Mouse (Mus musculus): ENCODE results near the gene Agtr1a. TPM values are rescaled to one million over a fixed set of nuclear protein-coding genes. Genes with fewer than 3 reads are reported as not detected.

Agtr1a gene
- total and polyA plus RNA-seq, 2 experiments from 2014 or later = 0.94 to 1.8 TPM

GRCm38 (mm10) chr13:30394123-30394522 is 57.9 kb downstream of the Agtr1a start:
- H3K36me3 ChIP-seq (ENCODE audit: insufficient read depth) = no peaks in the 10 kb centered on the region
- ATAC-seq = no peak

GRCm38 (mm10) chr13:30396431-30396830 is 60.2 kb downstream of the Agtr1a start:
- DNase-seq = no peak
- no peak overlapping the region for H3K4me2 ChIP-seq (ENCODE audit: low read depth)
- H3K36me3 ChIP-seq (ENCODE audit: insufficient read depth) = no peaks in the 10 kb centered on the region
- no peak for ATAC-seq
- no peak overlapping the region for H3K27ac ChIP-seq (ENCODE audit: low read depth, low read length)
- WGBS = 85% methylated on average over 3 of the region's 3 CpGs
- H3K4me1 ChIP-seq (ENCODE audit: insufficient read depth) = no peaks in the 10 kb centered on the region
- no peak overlapping the region for H3K9ac ChIP-seq
- H3K9me3 ChIP-seq (ENCODE audit: low read length) = no peaks in the 10 kb centered on the region
- TF ChIP-seq CTCF (IDR thresholded peaks at IDR 0.05; ENCODE audit: low read depth) = no peak
- H3K27me3 ChIP-seq (ENCODE audit: insufficient read depth, low read length) = no peaks in the 10 kb centered on the region
- no peak overlapping the region for H3K4me3 ChIP-seq (ENCODE audit: low read depth, low read length)

More at GRCm38 (mm10) chr13:30394123-30394522, 57.9 kb downstream of the Agtr1a start:
- no peak overlapping the region for H3K9ac ChIP-seq
- H3K4me3 ChIP-seq (ENCODE audit: low read depth, low read length) = no peak overlapping the region
- no peaks in the 10 kb centered on the region for H3K27me3 ChIP-seq (ENCODE audit: insufficient read depth, low read length)
- DNase-seq = no peak
- no peaks in the 10 kb centered on the region for H3K4me1 ChIP-seq (ENCODE audit: insufficient read depth)
- no peak for TF ChIP-seq CTCF (IDR thresholded peaks at IDR 0.05; ENCODE audit: low read depth)
- no peak overlapping the region for H3K27ac ChIP-seq (ENCODE audit: low read depth, low read length)
- no peak overlapping the region for H3K4me2 ChIP-seq (ENCODE audit: low read depth)
- no peaks in the 10 kb centered on the region for H3K9me3 ChIP-seq (ENCODE audit: low read length)

DNA sequence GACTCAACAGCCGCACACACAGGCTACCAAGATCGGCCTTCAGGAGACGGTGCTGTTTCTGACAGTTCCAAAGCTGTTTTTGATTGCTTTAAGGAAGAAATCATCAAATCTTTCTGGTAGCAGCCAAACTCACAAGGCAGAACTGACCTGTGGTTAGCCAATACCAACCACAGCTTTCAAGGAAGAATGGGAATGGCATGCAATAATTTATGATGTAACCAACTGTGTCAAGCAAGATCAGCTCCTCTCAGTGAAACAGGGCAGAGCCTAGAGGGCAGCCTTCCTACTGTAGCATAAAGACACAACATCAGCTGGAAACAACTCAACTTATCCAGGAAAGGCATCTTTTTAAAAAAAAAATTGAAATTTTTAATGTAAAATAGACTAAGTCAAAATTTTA is 62.6 kb downstream of the Agtr1a start:
- no peaks in the 10 kb centered on the region for H3K27me3 ChIP-seq (ENCODE audit: insufficient read depth, low read length)
- no peaks in the 10 kb centered on the region for H3K4me1 ChIP-seq (ENCODE audit: insufficient read depth)
- H3K9ac ChIP-seq = no peak overlapping the region
- no peak overlapping the region for H3K4me3 ChIP-seq (ENCODE audit: low read depth, low read length)
- no peak overlapping the region for H3K4me2 ChIP-seq (ENCODE audit: low read depth)
- ATAC-seq (no peak), DNase-seq (no peak)
- TF ChIP-seq CTCF (IDR thresholded peaks at IDR 0.05; ENCODE audit: low read depth) = no peak
- no peak overlapping the region for H3K27ac ChIP-seq (ENCODE audit: low read depth, low read length)
- no peaks in the 10 kb centered on the region for H3K9me3 ChIP-seq (ENCODE audit: low read length)
- WGBS = 98% methylated on average over 3 of the region's 3 CpGs
- no peaks in the 10 kb centered on the region for H3K36me3 ChIP-seq (ENCODE audit: insufficient read depth)

- H3K4me1 ChIP-seq (ENCODE audit: insufficient read depth) = no peaks in the 10 kb centered on the region
- no peak overlapping the region for H3K4me3 ChIP-seq (ENCODE audit: low read depth, low read length)
- H3K9me3 ChIP-seq (ENCODE audit: low read length) = no peaks in the 10 kb centered on the region
- no peak for TF ChIP-seq CTCF (IDR thresholded peaks at IDR 0.05; ENCODE audit: low read depth)
- no peaks in the 10 kb centered on the region for H3K36me3 ChIP-seq (ENCODE audit: insufficient read depth)
- no peak overlapping the region for H3K27ac ChIP-seq (ENCODE audit: low read depth, low read length)
- no peak for ATAC-seq
- no peak overlapping the region for H3K9ac ChIP-seq
- no peaks in the 10 kb centered on the region for H3K27me3 ChIP-seq (ENCODE audit: insufficient read depth, low read length)
- no peak overlapping the region for H3K4me2 ChIP-seq (ENCODE audit: low read depth)
- no peak for DNase-seq
- WGBS = 19% methylated on average over 8 of the region's 8 CpGs
Measured at GRCm38 (mm10) chr13:30400621-30401020, 64.4 kb downstream of the Agtr1a start.

GRCm38 (mm10) chr13:30403874-30404273 is 67.6 kb downstream of the Agtr1a start:
- Histone ChIP-seq H3K36me3 (ENCODE audit: insufficient read depth) (no peaks in the 10 kb centered on the region), H3K9me3 (ENCODE audit: low read length) (no peaks in the 10 kb centered on the region), H3K4me2 (ENCODE audit: low read depth) (no peak overlapping the region), H3K27ac (ENCODE audit: low read depth, low read length) (no peak overlapping the region), H3K27me3 (ENCODE audit: insufficient read depth, low read length) (no peaks in the 10 kb centered on the region), H3K9ac (no peak overlapping the region), H3K4me3 (ENCODE audit: low read depth, low read length) (no peak overlapping the region), H3K4me1 (ENCODE audit: insufficient read depth) (no peaks in the 10 kb centered on the region)
- ATAC-seq (no peak), DNase-seq (no peak)
- no peak for TF ChIP-seq CTCF (IDR thresholded peaks at IDR 0.05; ENCODE audit: low read depth)
- 80% methylated on average over 3 of the region's 3 CpGs for WGBS

GRCm38 (mm10) chr13:30418611-30419010 is 82.4 kb downstream of the Agtr1a start:
- H3K9ac ChIP-seq = no peak overlapping the region
- no peaks in the 10 kb centered on the region for H3K36me3 ChIP-seq (ENCODE audit: insufficient read depth)
- no peaks in the 10 kb centered on the region for H3K4me1 ChIP-seq (ENCODE audit: insufficient read depth)
- no peak overlapping the region for H3K4me3 ChIP-seq (ENCODE audit: low read depth, low read length)
- TF ChIP-seq CTCF (IDR thresholded peaks at IDR 0.05; ENCODE audit: low read depth) = no peak
- ATAC-seq (no peak), DNase-seq (no peak)
- H3K27me3 ChIP-seq (ENCODE audit: insufficient read depth, low read length) = no peaks in the 10 kb centered on the region
- H3K4me2 ChIP-seq (ENCODE audit: low read depth) = no peak overlapping the region
- 82% methylated on average over 5 of the region's 5 CpGs for WGBS
- H3K27ac ChIP-seq (ENCODE audit: low read depth, low read length) = no peak overlapping the region
- no peaks in the 10 kb centered on the region for H3K9me3 ChIP-seq (ENCODE audit: low read length)

DNA sequence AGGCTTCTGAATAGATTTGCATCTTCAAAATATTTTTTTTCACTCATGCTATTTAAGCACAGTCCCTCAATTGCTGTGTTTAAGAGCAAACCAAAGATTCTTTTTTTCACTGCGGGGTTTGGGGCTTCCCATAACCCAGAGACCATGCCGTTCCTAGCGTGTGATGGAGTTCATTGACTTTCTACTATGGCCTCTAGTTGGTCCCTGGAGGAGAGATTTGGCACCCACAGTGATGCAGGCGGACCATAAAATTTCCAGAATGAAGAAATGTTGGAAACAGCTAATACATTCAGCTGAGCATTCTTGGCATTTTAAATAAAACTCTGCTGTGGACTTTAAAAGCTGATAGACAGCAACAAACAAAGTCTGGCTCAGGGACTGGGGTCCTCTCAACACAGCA is 90.8 kb downstream of the Agtr1a start:
- no peaks in the 10 kb centered on the region for H3K27me3 ChIP-seq (ENCODE audit: insufficient read depth, low read length)
- no peak for TF ChIP-seq CTCF (IDR thresholded peaks at IDR 0.05; ENCODE audit: low read depth)
- no peak overlapping the region for H3K4me2 ChIP-seq (ENCODE audit: low read depth)
- no peaks in the 10 kb centered on the region for H3K4me1 ChIP-seq (ENCODE audit: insufficient read depth)
- no peak for DNase-seq
- no peak for ATAC-seq
- no peak overlapping the region for H3K9ac ChIP-seq
- no peaks in the 10 kb centered on the region for H3K36me3 ChIP-seq (ENCODE audit: insufficient read depth)
- WGBS = 83% methylated on average over 4 of the region's 4 CpGs
- no peak overlapping the region for H3K4me3 ChIP-seq (ENCODE audit: low read depth, low read length)
- H3K9me3 ChIP-seq (ENCODE audit: low read length) = no peaks in the 10 kb centered on the region
- no peak overlapping the region for H3K27ac ChIP-seq (ENCODE audit: low read depth, low read length)

- no peak for DNase-seq
- no peak for TF ChIP-seq CTCF (IDR thresholded peaks at IDR 0.05; ENCODE audit: low read depth)
- no peak overlapping the region for H3K27ac ChIP-seq (ENCODE audit: low read depth, low read length)
- WGBS = 95% methylated on average over 1 of the region's 1 CpGs
- H3K9me3 ChIP-seq (ENCODE audit: low read length) = no peaks in the 10 kb centered on the region
- no peak for ATAC-seq
- H3K36me3 ChIP-seq (ENCODE audit: insufficient read depth) = no peaks in the 10 kb centered on the region
- no peak overlapping the region for H3K9ac ChIP-seq
- no peaks in the 10 kb centered on the region for H3K4me1 ChIP-seq (ENCODE audit: insufficient read depth)
- no peak overlapping the region for H3K4me3 ChIP-seq (ENCODE audit: low read depth, low read length)
- no peaks in the 10 kb centered on the region for H3K27me3 ChIP-seq (ENCODE audit: insufficient read depth, low read length)
- H3K4me2 ChIP-seq (ENCODE audit: low read depth) = no peak overlapping the region
Measured at GRCm38 (mm10) chr13:30427436-30427835, 91.2 kb downstream of the Agtr1a start.

Other genes starting within 250 kb of the Agtr1a start
- 2.4 and 3.8 TPM in 2 replicates for gene Mboat1, start 200.0 kb upstream of the Agtr1a start, total RNA-seq (2014; rRNA removed)
- gene Mboat1, start 200.0 kb upstream of the Agtr1a start, polyA plus RNA-seq (2015; fragmentation: Nextera tagmentation; extraction: Ambion mirVana) = 3.4 and 3.5 TPM in 2 replicates
- 211 and 223 TPM in 2 replicates for gene Uqcrfs1, start 208.9 kb downstream of the Agtr1a start, total RNA-seq (2014; rRNA removed)
- gene Uqcrfs1, start 208.9 kb downstream of the Agtr1a start, polyA plus RNA-seq (2015; fragmentation: Nextera tagmentation; extraction: Ambion mirVana) = 304 and 309 TPM in 2 replicates